ENCODE assay signal across 23 mouse cellular contexts in the genomic region with DNA sequence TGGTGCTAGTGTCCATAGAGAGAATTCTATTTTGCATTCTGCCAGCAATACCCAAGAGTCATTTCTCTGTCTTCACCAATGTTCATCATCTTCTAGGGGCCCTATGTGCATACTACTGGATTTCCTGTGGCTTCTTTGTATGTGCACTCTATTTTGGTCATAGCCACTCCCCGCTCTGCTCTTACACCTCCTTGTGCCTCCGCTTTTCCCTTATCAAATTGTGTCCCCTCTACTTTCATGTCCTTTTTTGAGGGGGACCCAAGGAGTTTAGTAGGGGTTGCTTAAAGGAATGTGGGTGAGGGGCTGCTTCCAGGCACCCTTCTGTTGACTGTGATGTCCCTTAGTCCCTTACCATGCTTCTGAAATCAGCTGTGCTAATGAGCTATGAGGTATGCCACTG. TPM values are rescaled to one million over a fixed set of nuclear protein-coding genes. Genes with fewer than 3 reads are reported as not detected.
DNase-seq lines count a peak whose midpoint lies in the region; ATAC-seq lines count a peak whose summit lies in the region.
"Had no signal": no experiment of that assay in that cellular context is flagged by ENCODE, and none has a peak within 500 bp of the region (broad histone marks: within the 10 kb centered on the region; RNA-seq: fewer than 3 reads in every experiment).

No protein-coding gene starts in this region.

- ATAC-seq in CD4-positive, CD25-positive, alpha-beta regulatory T cell, adult 4 months, result no peak
- ATAC-seq: forebrain, embryonic 14.5 days; forebrain, postnatal 0 days; hindbrain, postnatal 0 days had no signal

- H3K36me3 ChIP-seq in macrophage (ENCODE audit: inconsistent target), result no peaks in the 10 kb centered on the region
- H3K36me3 ChIP-seq: embryonic facial prominence, embryonic 12.5 days had no signal

- WGBS in macrophage (ENCODE audit: missing documents), result 86% methylated on average over 2 of the region's 2 CpGs

- H3K4me3 ChIP-seq in macrophage (ENCODE audit: inconsistent target), result no peak overlapping the region
- H3K4me3 ChIP-seq: embryonic facial prominence, embryonic 12.5 days; embryonic facial prominence, embryonic 15.5 days; heart, embryonic 12.5 days; heart, embryonic 15.5 days had no signal

- no peaks in the 10 kb centered on the region for H3K79me2 ChIP-seq in macrophage (ENCODE audit: inconsistent target)

- peak; percentile 32 for DNase-seq in CD4-positive, CD25-positive, alpha-beta regulatory T cell, adult 2 months (ENCODE audit: low read depth, low spot score)
- DNase-seq in CD4-positive helper T cell, adult 2 months (ENCODE audit: low read depth, low spot score), result peak; percentile 14
- no peak for DNase-seq in heart, postnatal 25 days (ENCODE audit: low spot score)
- no peak for DNase-seq in urinary bladder, postnatal 14 days (ENCODE audit: low spot score)
- DNase-seq: adrenal gland, postnatal 10 days; adrenal gland, postnatal 36 days; cerebellum, adult 2 months; cerebellum, adult 9-11 months; cerebellum, postnatal 25 days; forebrain, postnatal 0 days; gastrocnemius, postnatal 25 days; heart, adult 18-20 months; heart, postnatal 10 days; heart, postnatal 4 days had no signal

- peak overlapping the region; percentile 60 for H3K27ac ChIP-seq in macrophage
- H3K27ac ChIP-seq: embryonic facial prominence, embryonic 12.5 days; embryonic facial prominence, embryonic 15.5 days; heart, embryonic 15.5 days; hindbrain, embryonic 14.5 days; hindbrain, postnatal 0 days had no signal

- intact Hi-C loops in heart, postnatal 25 days (cut with DNase I), result no loop called here

RNA-seq across cellular contexts. Expression of gene Tgfb3, which starts 32.1 kb away (rescaled TPM):
- under 1 TPM; 0.52 TPM for polyA plus RNA-seq in CD4-positive, CD25-positive, alpha-beta regulatory T cell, adult 4 months (2017; shearing (Covaris generic))
- 10 to 100 TPM in 1 of 26 experiments, 1 to 10 TPM in 1, under 1 TPM in 6, not detected in 18; 0.16 to 11.5 (median 0.50) TPM for total RNA-seq in macrophage (2018; cell fraction: chromatin; rRNA removed)
- under 1 TPM in 25 of 26 experiments, not detected in 1; 0.03 to 0.43 (median 0.18) TPM for total RNA-seq in macrophage (2018; cell fraction: cytosol; rRNA removed)
- total RNA-seq in macrophage (2018; cell fraction: nucleus; rRNA removed), result 1 to 10 TPM in 2 of 26 experiments, under 1 TPM in 15, not detected in 9; 0.12 to 2.1 (median 0.33) TPM
- polyA plus RNA-seq in macrophage (2018), result 0.12 to 0.78 TPM (median 0.37 TPM) in 3 replicates
- total RNA-seq in heart, postnatal 25 days (2021), result 10 to 100 TPM; 14.8 to 16.5 TPM

RNA-seq across cellular contexts. Expression of gene Ift43, which starts 35.6 kb away (rescaled TPM):
- 1 to 10 TPM; 4.0 to 4.7 TPM for polyA plus RNA-seq in CD4-positive, CD25-positive, alpha-beta regulatory T cell, adult 4 months (2017; shearing (Covaris generic))
- 10 to 100 TPM in 19 of 26 experiments, 1 to 10 TPM in 7; 6.0 to 24.1 (median 13.1) TPM for total RNA-seq in macrophage (2018; cell fraction: chromatin; rRNA removed)
- 10 to 100 TPM in 16 of 26 experiments, 1 to 10 TPM in 10; 7.1 to 15.0 (median 10.4) TPM for total RNA-seq in macrophage (2018; cell fraction: cytosol; rRNA removed)
- 10 to 100 TPM in 7 of 26 experiments, 1 to 10 TPM in 19; 2.6 to 15.1 (median 6.7) TPM for total RNA-seq in macrophage (2018; cell fraction: nucleus; rRNA removed)
- polyA plus RNA-seq in macrophage (2018), result 11.9 to 13.1 TPM (median 12.5 TPM) in 3 replicates
- 10 to 100 TPM; 23.0 to 24.5 TPM for total RNA-seq in heart, postnatal 25 days (2021)

Comparison
In these comparisons a context has a peak if more than half of its experiments do, and no peak if none do; other contexts are left out.
1. DNase-seq: peak in CD4-positive, CD25-positive, alpha-beta regulatory T cell, adult 2 months (single experiment) and CD4-positive helper T cell, adult 2 months (single experiment); none in heart, postnatal 25 days (single experiment) and urinary bladder, postnatal 14 days (single experiment).